In the genomic region with DNA sequence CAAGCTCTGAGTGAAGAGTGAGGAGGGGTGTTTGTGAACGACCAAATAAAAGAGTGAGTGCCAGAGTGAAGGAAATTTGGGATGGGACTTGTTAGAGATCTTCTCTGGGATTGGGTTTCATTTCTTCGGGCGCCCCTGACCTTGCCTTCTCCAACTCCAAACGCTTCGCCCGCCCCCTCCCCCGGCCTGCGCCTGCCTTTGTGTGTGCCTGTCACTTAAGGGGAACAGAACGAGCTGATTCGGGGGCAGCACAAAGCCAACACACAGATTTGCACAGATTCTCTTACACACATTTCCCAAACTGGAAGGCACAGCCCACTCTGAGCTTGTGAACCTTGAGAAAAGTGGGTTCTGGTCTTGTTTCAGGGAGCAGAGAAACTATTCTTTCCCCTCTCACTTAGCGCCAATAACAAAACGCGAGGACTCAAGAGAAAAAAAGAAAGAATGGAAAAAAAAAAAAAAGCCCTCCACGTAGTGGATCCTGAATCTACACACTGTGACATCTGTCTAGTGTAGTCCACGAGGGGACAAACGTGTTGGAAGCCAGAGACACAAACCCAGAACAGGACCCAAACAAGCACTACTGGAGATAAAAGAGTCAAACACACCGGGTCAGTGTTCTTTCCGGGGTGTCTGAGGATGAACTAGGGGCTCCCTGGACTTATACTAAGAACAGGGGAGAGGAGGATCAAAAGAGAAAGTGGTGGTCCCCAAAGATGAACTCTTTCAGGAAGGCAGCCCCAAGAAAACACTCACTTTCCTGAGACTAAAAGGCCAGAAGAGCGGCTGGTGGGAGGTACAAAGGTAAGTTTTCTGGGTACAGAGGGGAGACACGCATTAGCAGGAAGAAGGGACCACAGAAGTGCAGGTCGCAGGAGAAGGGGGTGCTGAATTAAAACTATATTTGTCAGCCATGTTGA, we compare ENCODE assay signal across 8 mouse cellular contexts. TPM values are rescaled to one million over a fixed set of nuclear protein-coding genes. Genes with fewer than 3 reads are reported as not detected.
DNase-seq lines count a peak whose midpoint lies in the region; ATAC-seq and TF ChIP-seq lines count a peak whose summit lies in the region.

No protein-coding gene starts in this region.

- no peak for TF ChIP-seq CTCF in heart, postnatal 0 days (IDR thresholded peaks at IDR 0.05; ENCODE audit: low read depth)
- no peak for TF ChIP-seq CTCF in layer of hippocampus, adult 2 months (conservative IDR thresholded peaks at IDR 0.05)

- peak overlapping the region; percentile 93 for H3K27ac ChIP-seq in heart, postnatal 0 days (ENCODE audit: low read depth)
- peak overlapping the region; percentile 98 for H3K27ac ChIP-seq in layer of hippocampus, adult 2 months
- H3K27ac ChIP-seq in lung, embryonic 15.5 days = peak overlapping the region; percentile 97

- no peak for ATAC-seq in heart, postnatal 0 days (ENCODE audit: insufficient read depth, low read depth)
- no peak for ATAC-seq in lung, embryonic 15.5 days (ENCODE audit: borderline replicate concordance, extremely low read depth, low FRiP score, low TSS enrichment)

- H3K4me3 ChIP-seq in heart, postnatal 0 days (ENCODE audit: low read depth, low read length) = peak overlapping the region; percentile 83
- peak overlapping the region; percentile 97 for H3K4me3 ChIP-seq in layer of hippocampus, adult 2 months
- H3K4me3 ChIP-seq in lung, embryonic 15.5 days = peak overlapping the region; percentile 70

- no peaks in the 10 kb centered on the region for H3K4me1 ChIP-seq in heart, postnatal 0 days (ENCODE audit: control insufficient read depth, insufficient read depth)
- peaks cover 10% of the 10 kb centered on the region for H3K4me1 ChIP-seq in lung, embryonic 15.5 days

- peak; percentile 38 for DNase-seq in CD4-positive helper T cell, adult 2 months (ENCODE audit: low read depth, low spot score)
- peak; percentile 70 for DNase-seq in adipocyte (ENCODE audit: low spot score)
- DNase-seq in embryo, embryonic 11 days = peak; percentile 81
- DNase-seq in heart, postnatal 0 days (ENCODE audit: low spot score) = peak; percentile 42
- DNase-seq in layer of hippocampus, adult 2 months (ENCODE audit: low spot score in 2 of 2) = peak; percentile 30 to 36
- peak; percentile 15 for DNase-seq in ovary, postnatal 14 days (ENCODE audit: low spot score)
- no peak for DNase-seq in c-Kit-positive CD71-positive TER-119-positive erythroid progenitor cells, embryonic 14.5 days (ENCODE audit: low spot score)

- no peak for TF ChIP-seq EP300 in heart, postnatal 0 days (IDR thresholded peaks at IDR 0.05; ENCODE audit: low read depth)

- no peaks in the 10 kb centered on the region for H3K36me3 ChIP-seq in heart, postnatal 0 days (replicated peaks; ENCODE audit: control insufficient read depth, insufficient read depth, low read length)
- H3K36me3 ChIP-seq in lung, embryonic 15.5 days = peaks cover 3% of the 10 kb centered on the region; the same call in 1 of the 2 replicates

- H3K27me3 ChIP-seq in heart, postnatal 0 days (ENCODE audit: control insufficient read depth, insufficient read depth, low read length) = no peaks in the 10 kb centered on the region
- no peaks in the 10 kb centered on the region for H3K27me3 ChIP-seq in lung, embryonic 15.5 days

- WGBS in heart, postnatal 0 days = 1% methylated on average over 21 of the region's 21 CpGs
- 0% methylated on average over 21 of the region's 21 CpGs for WGBS in lung, embryonic 15.5 days

- no peaks in the 10 kb centered on the region for H3K9me3 ChIP-seq in heart, postnatal 0 days (replicated peaks; ENCODE audit: control insufficient read depth, low read length)
- H3K9me3 ChIP-seq in lung, embryonic 15.5 days = no peaks in the 10 kb centered on the region

- H3K9ac ChIP-seq in heart, postnatal 0 days (replicated peaks; ENCODE audit: low read depth, low read length) = peak overlapping the region; percentile 89
- H3K9ac ChIP-seq in lung, embryonic 15.5 days = peak overlapping the region; percentile 86

- peak overlapping the region; percentile 87 for H3K4me2 ChIP-seq in heart, postnatal 0 days (ENCODE audit: low read depth, low read length)
- peak overlapping the region; percentile 84 for H3K4me2 ChIP-seq in lung, embryonic 15.5 days

RNA-seq across cellular contexts. Expression of a gene that starts 1.6 kb away (rescaled TPM):
- total RNA-seq in heart, postnatal 0 days (2014; rRNA removed; ENCODE audit: low replicate concordance) = 25.7 and 33.4 TPM in 2 replicates
- polyA plus RNA-seq in heart, postnatal 0 days (2015; fragmentation: Nextera tagmentation; extraction: Ambion mirVana) = 9.2 and 10.6 TPM in 2 replicates
- 10 to 100 TPM; 40.7 to 45.9 TPM for total RNA-seq in layer of hippocampus, adult 2 months (2021)
- 15.3 and 17.8 TPM in 2 replicates for polyA plus RNA-seq in lung, embryonic 15.5 days (2015; fragmentation: Nextera tagmentation; extraction: Ambion mirVana)
